Mouse (Mus musculus) midbrain, embryonic 14.5 days (tissue): ENCODE measurements around the gene Bicd2. TPM values are rescaled to one million over a fixed set of nuclear protein-coding genes. Genes with fewer than 3 reads are reported as not detected.
A peak's percentile ranks its signal among the peaks of the same experiment; 100 is the strongest.

ENCODE experiments used
- ATAC-seq: fragments of 200-750 bp; cut with Nextera tagmentation; 2 replicates; pipeline ENCODE4 v1.8.0; 2017; ENCODE audit warnings: moderate number of reproducible peaks, moderate library complexity; ENCODE audit not compliant: low FRiP score, low TSS enrichment
- DNase-seq: peaks from one replicate; pipeline ENCODE4 v3.0.0-alpha.2; 2015
- H3K27ac ChIP-seq: fragments of 300-500 bp; sonication (generic); replicated peaks from 2 replicates; pipeline ENCODE4 v1.5.1; 2014; ENCODE audit warnings: mild to moderate bottlenecking, low read depth, low read length, moderate library complexity
- H3K27me3 ChIP-seq: fragments of 300-500 bp; sonication (generic); 2 replicates; pipeline ENCODE4 v1.6.1; 2014; ENCODE audit warnings: low read length, control low read depth, mixed read lengths; ENCODE audit not compliant: control insufficient read depth, insufficient read depth
- H3K36me3 ChIP-seq: fragments of 300-500 bp; sonication (generic); 2 replicates; pipeline ENCODE4 v1.6.1; 2014; ENCODE audit warnings: low read length, control low read depth; ENCODE audit not compliant: control insufficient read depth, insufficient read depth
- H3K4me1 ChIP-seq: fragments of 300-500 bp; sonication (generic); 2 replicates; pipeline ENCODE4 v1.6.1; 2014; ENCODE audit warnings: mild to moderate bottlenecking, antibody characterized with exemption, low read length, control low read depth; ENCODE audit not compliant: control insufficient read depth, insufficient read depth
- H3K4me2 ChIP-seq: fragments of 300-500 bp; sonication (generic); 2 replicates; pipeline ENCODE4 v1.6.1; 2014; ENCODE audit warnings: mild to moderate bottlenecking, low read length, moderate library complexity
- H3K4me3 ChIP-seq: fragments of 300-500 bp; sonication (generic); replicated peaks from 2 replicates; pipeline ENCODE4 v1.5.1; 2014; ENCODE audit warnings: low read depth, low read length
- H3K9ac ChIP-seq: fragments of 300-500 bp; sonication (generic); replicated peaks from 2 replicates; pipeline ENCODE4 v1.6.1; 2014; ENCODE audit warnings: mild to moderate bottlenecking, low read length, moderate library complexity
- H3K9me3 ChIP-seq: fragments of 300-500 bp; sonication (generic); 2 replicates; pipeline ENCODE4 v1.6.1; 2016; ENCODE audit warnings: low read length, control low read depth, mixed read lengths; ENCODE audit not compliant: control insufficient read depth
- WGBS: fragments of 180-500 bp; shearing (Covaris S2); extraction: QIAGEN DNeasy Blood & Tissue Kit; methylation state at CpG from one replicate; pipeline ENCODE4 v1.1.7; 2014; 5-methylcytosine and 5-hydroxymethylcytosine counted together
- polyA plus RNA-seq: library from polyadenylated mRNA; unstranded; fragments of >200 nt; fragmentation: Nextera tagmentation; extraction: Ambion mirVana; gene quantifications from 2 replicates; pipeline ENCODE4 v1.2.1, GENCODE M21; 2014

Bicd2 gene
- 25.3 and 30.1 TPM in 2 replicates for polyA plus RNA-seq

DNA sequence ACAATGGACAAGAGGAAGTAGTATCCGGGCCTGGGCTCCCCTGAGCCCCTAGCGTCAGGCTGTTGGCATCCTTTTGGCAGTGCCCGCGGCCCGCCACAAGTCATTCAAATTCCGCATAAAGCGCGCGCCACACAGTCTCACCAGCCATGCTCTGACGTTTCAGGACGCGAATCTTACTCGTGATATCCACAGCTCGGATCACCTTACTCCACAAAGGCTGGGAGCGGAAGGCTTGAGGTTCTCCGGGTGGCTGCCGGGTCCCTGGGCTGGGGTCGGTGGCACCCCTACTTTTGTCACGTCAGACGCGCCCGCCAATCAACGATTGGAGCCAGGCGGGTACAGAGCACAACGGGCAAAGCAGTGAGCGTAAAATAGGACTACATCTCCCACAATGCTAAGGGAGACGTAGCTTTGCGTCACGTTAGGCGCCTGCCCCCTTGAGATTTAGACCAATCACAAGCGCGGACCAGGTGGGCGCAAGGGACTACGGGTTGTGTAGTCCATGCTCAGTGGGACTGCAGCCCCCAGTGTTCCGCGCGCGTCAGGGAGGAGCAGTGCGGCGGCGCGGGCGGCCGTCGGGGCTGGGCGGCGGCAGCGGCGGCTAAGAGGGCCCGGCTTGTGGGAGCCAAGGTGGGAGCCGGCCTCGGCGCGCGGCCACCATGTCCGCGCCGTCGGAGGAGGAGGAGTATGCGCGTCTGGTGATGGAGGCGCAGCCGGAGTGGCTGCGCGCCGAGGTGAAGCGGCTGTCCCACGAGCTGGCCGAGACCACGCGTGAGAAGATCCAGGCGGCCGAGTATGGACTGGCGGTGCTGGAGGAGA is at the start of gene Bicd2:
Gene Bicd2, plus strand, starts transcription at position 574 of the 819 bp plus-strand sequence.
- peak; percentile 99 for ATAC-seq

GRCm38 (mm10) chr13:49291949-49292348 is 49.4 kb upstream of the Bicd2 start:
- no peaks in the 10 kb centered on the region for H3K4me1 ChIP-seq
- H3K27ac ChIP-seq: no peak overlapping the region
- H3K4me2 ChIP-seq: no peak overlapping the region
- no peaks in the 10 kb centered on the region for H3K36me3 ChIP-seq
- WGBS: 90% methylated on average over 6 of the region's 6 CpGs
- DNase-seq (no peak), ATAC-seq (no peak)
- H3K9ac ChIP-seq: no peak overlapping the region
- H3K27me3 ChIP-seq: no peaks in the 10 kb centered on the region
- no peaks in the 10 kb centered on the region for H3K9me3 ChIP-seq
- no peak overlapping the region for H3K4me3 ChIP-seq

More for the DNA sequence above, at the start of gene Bicd2:
- Histone ChIP-seq H3K36me3 (no peaks in the 10 kb centered on the region), H3K9me3 (no peaks in the 10 kb centered on the region), H3K27me3 (no peaks in the 10 kb centered on the region), H3K4me3 (peak within 1 kb of the TSS; percentile 93), H3K4me2 (peak within 1 kb of the TSS; percentile 94), H3K27ac (peak within 1 kb of the TSS; percentile 88), H3K4me1 (peaks cover 40% of the 10 kb centered on the region), H3K9ac (peak within 1 kb of the TSS; percentile 89)
- peak; percentile 99 for DNase-seq
- under 1% methylated on average over 74 of the region's 74 CpGs for WGBS

- no peak overlapping the region for H3K4me3 ChIP-seq
- H3K9me3 ChIP-seq: no peaks in the 10 kb centered on the region
- no peak for ATAC-seq
- H3K9ac ChIP-seq: no peak overlapping the region
- no peak overlapping the region for H3K27ac ChIP-seq
- H3K27me3 ChIP-seq: no peaks in the 10 kb centered on the region
- 86% methylated on average over 9 of the region's 9 CpGs for WGBS
- no peaks in the 10 kb centered on the region for H3K4me1 ChIP-seq
- H3K4me2 ChIP-seq: no peak overlapping the region
- no peak for DNase-seq
- no peaks in the 10 kb centered on the region for H3K36me3 ChIP-seq
Observed at GRCm38 (mm10) chr13:49294108-49294507, 47.3 kb upstream of the Bicd2 start.

- ATAC-seq (no peak), DNase-seq (no peak)
- Histone ChIP-seq H3K27me3 (no peaks in the 10 kb centered on the region), H3K36me3 (no peaks in the 10 kb centered on the region), H3K4me2 (no peak overlapping the region), H3K4me1 (no peaks in the 10 kb centered on the region), H3K9me3 (no peaks in the 10 kb centered on the region), H3K27ac (no peak overlapping the region), H3K4me3 (no peak overlapping the region), H3K9ac (no peak overlapping the region)
- 88% methylated on average over 7 of the region's 7 CpGs for WGBS
Observed at GRCm38 (mm10) chr13:49296270-49296669, 45.1 kb upstream of the Bicd2 start.

DNA sequence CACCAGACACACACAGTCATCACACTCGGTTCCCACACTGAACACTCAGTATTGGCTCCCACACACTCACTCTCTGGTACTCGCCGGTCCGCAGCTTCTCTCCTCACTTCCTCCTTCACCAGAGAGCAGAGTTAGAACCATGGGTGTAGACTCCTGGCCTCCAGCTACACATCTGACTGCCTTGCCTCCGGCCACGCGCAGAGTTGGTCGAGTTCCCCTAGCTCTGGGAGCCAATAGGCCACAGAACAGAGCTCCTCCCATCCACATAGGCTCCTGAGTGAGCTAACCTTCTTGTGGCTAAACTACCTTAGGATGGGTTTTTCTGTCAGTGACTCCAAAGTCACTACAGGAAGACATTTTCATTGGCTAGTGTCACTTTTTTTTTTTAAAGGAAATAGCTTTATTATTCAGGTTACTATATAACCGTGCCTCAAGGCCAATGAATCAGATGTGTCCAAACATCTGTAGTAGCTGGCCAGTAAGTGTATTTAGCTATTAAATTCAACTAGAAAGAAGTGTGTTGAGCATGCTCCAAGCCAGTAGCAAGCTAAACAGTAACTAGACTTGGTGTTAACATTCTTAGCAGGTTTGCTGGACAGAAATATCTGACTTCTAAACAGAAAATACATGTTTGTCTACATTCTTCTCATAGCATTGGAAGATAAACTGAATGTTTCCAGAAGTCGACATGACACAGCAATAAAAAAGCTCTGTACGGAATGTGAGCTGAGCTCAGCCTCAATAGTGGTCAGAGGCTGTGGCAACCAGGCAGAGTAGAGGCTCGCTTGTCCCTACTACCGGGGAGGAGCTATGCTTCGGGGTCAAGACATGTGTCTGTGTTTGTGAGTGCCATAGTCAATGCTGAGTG is 42.6 kb upstream of the Bicd2 start:
- Histone ChIP-seq H3K27me3 (no peaks in the 10 kb centered on the region), H3K9ac (no peak overlapping the region), H3K9me3 (no peaks in the 10 kb centered on the region), H3K27ac (no peak overlapping the region), H3K4me1 (no peaks in the 10 kb centered on the region), H3K4me2 (no peak overlapping the region), H3K36me3 (no peaks in the 10 kb centered on the region), H3K4me3 (no peak overlapping the region)
- ATAC-seq: no peak
- 90% methylated on average over 14 of the region's 14 CpGs for WGBS
- no peak for DNase-seq

- Histone ChIP-seq H3K4me1 (no peaks in the 10 kb centered on the region), H3K27me3 (no peaks in the 10 kb centered on the region), H3K36me3 (no peaks in the 10 kb centered on the region), H3K9me3 (no peaks in the 10 kb centered on the region), H3K4me2 (no peak overlapping the region), H3K4me3 (no peak overlapping the region), H3K9ac (no peak overlapping the region), H3K27ac (no peak overlapping the region)
- 78% methylated on average over 1 of the region's 1 CpGs for WGBS
- DNase-seq (no peak), ATAC-seq (no peak)
Observed at GRCm38 (mm10) chr13:49300771-49301170, 40.6 kb upstream of the Bicd2 start.

DNA sequence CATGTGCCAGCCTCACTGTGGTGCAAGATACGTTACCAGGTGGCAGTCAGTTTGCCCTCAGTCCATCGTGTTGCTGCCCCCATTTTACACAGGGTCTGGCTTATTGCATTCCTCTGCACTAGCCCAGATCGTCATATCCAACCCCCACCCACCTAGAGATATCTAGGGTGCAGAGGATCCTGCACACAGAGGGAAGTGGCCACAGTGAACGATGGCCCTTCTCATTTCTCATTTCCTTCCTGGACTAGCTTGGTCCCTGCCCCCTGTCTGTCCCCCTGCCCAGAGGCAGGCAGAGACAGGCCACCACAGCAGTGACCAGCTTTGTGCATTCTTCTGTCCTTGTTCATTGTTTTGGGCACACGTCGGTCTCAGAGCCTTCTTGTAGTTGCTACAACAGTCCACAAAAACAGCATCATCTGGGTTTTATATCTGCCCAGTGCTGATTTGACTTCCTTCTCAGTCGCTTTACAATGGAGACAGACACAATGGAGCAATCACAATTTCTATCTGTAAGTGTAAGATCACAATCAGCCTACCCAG is 34.5 kb upstream of the Bicd2 start:
- WGBS: 74% methylated on average over 7 of the region's 7 CpGs
- no peak overlapping the region for H3K27ac ChIP-seq
- H3K4me3 ChIP-seq: no peak overlapping the region
- no peak overlapping the region for H3K4me2 ChIP-seq
- no peaks in the 10 kb centered on the region for H3K27me3 ChIP-seq
- no peak overlapping the region for H3K9ac ChIP-seq
- no peaks in the 10 kb centered on the region for H3K4me1 ChIP-seq
- no peaks in the 10 kb centered on the region for H3K36me3 ChIP-seq
- no peaks in the 10 kb centered on the region for H3K9me3 ChIP-seq
- ATAC-seq (no peak), DNase-seq (no peak)

GRCm38 (mm10) chr13:49307311-49307969 is 33.9 kb upstream of the Bicd2 start:
- H3K4me2 ChIP-seq: no peak overlapping the region
- DNase-seq: no peak
- 40% methylated on average over 10 of the region's 10 CpGs for WGBS

More at GRCm38 (mm10) chr13:49307311-49307969, 33.9 kb upstream of the Bicd2 start:
- no peak overlapping the region for H3K4me3 ChIP-seq
- no peaks in the 10 kb centered on the region for H3K9me3 ChIP-seq
- ATAC-seq: no peak
- no peaks in the 10 kb centered on the region for H3K27me3 ChIP-seq
- no peak overlapping the region for H3K9ac ChIP-seq
- no peaks in the 10 kb centered on the region for H3K36me3 ChIP-seq
- no peak overlapping the region for H3K27ac ChIP-seq
- no peaks in the 10 kb centered on the region for H3K4me1 ChIP-seq
